Mouse (Mus musculus): ENCODE measurements around the gene Hist1h4i.
"Not testable (repeated sequence)": the region's sequence is repeated elsewhere in the genome, so short reads cannot be mapped to it uniquely, and the experiment has no call there.

Gene Hist1h4i

GRCm38 (mm10) chr13:22041142-22041536 lies at the start of gene Hist1h4i:
Gene Hist1h4i, minus strand, starts transcription at chr13:22041362.
- peak; percentile 98 for DNase-seq (ENCODE audit: low read depth, low spot score)

GRCm38 (mm10) chr13:22084140-22084539 lies 43.0 kb upstream of the Hist1h4i start, which contains the start of gene Vmn1r188:
Gene Vmn1r188, plus strand, starts transcription at chr13:22084440.
- not testable (repeated sequence) for DNase-seq (ENCODE audit: low read depth, low spot score)

- no peak for DNase-seq (ENCODE audit: low read depth, low spot score)
Measured at GRCm38 (mm10) chr13:22063468-22063867, 22.3 kb upstream of the Hist1h4i start.

- no peak for DNase-seq (ENCODE audit: low read depth, low spot score)
Measured at GRCm38 (mm10) chr13:22061422-22061821, 20.3 kb upstream of the Hist1h4i start.

GRCm38 (mm10) chr13:22053754-22054153 lies 12.6 kb upstream of the Hist1h4i start:
- no peak for DNase-seq (ENCODE audit: low read depth, low spot score)

GRCm38 (mm10) chr13:22051523-22051859 lies 10.3 kb upstream of the Hist1h4i start:
- DNase-seq (ENCODE audit: low read depth, low spot score): no peak

- DNase-seq (ENCODE audit: low read depth, low spot score): peak; percentile 92
Measured at GRCm38 (mm10) chr13:22050591-22051522, 9.7 kb upstream of the Hist1h4i start.

- DNase-seq (ENCODE audit: low read depth, low spot score): peak; percentile 47
Measured at GRCm38 (mm10) chr13:22049737-22050440, 8.7 kb upstream of the Hist1h4i start.

GRCm38 (mm10) chr13:22049041-22049440 lies 7.9 kb upstream of the Hist1h4i start:
- DNase-seq (ENCODE audit: low read depth, low spot score): no peak

GRCm38 (mm10) chr13:22045311-22045710 lies 4.1 kb upstream of the Hist1h4i start:
- no peak for DNase-seq (ENCODE audit: low read depth, low spot score)

- DNase-seq (ENCODE audit: low read depth, low spot score): no peak
Measured at GRCm38 (mm10) chr13:22044432-22045155, 3.4 kb upstream of the Hist1h4i start.

GRCm38 (mm10) chr13:22043503-22044431 lies 2.6 kb upstream of the Hist1h4i start:
- peak; percentile 87 for DNase-seq (ENCODE audit: low read depth, low spot score)

- DNase-seq (ENCODE audit: low read depth, low spot score): peak; percentile 99
Measured at GRCm38 (mm10) chr13:22042568-22043502, 1.7 kb upstream of the Hist1h4i start, which contains the start of the genes Hist1h2ag and Hist1h2bj. Gene Hist1h2ag, minus strand, starts transcription at chr13:22042944. Gene Hist1h2bj, plus strand, starts transcription at chr13:22043214.

- no peak for DNase-seq (ENCODE audit: low read depth, low spot score)
Measured at GRCm38 (mm10) chr13:22041651-22042567, 747 bp upstream of the Hist1h4i start.

GRCm38 (mm10) chr13:22040464-22041141 lies 559 bp downstream of the Hist1h4i start:
- no peak for DNase-seq (ENCODE audit: low read depth, low spot score)

GRCm38 (mm10) chr13:22039951-22040463 lies 1.2 kb downstream of the Hist1h4i start:
- DNase-seq (ENCODE audit: low read depth, low spot score): no peak

- DNase-seq (ENCODE audit: low read depth, low spot score): no peak
Measured at GRCm38 (mm10) chr13:22039364-22039763, 1.8 kb downstream of the Hist1h4i start.

GRCm38 (mm10) chr13:22037415-22037814 lies 3.7 kb downstream of the Hist1h4i start:
- DNase-seq (ENCODE audit: low read depth, low spot score): no peak

All from brain, adult 2 months (tissue).